Mouse (Mus musculus): Measurements from ENCODE around the gene Foxc2.

DNA sequence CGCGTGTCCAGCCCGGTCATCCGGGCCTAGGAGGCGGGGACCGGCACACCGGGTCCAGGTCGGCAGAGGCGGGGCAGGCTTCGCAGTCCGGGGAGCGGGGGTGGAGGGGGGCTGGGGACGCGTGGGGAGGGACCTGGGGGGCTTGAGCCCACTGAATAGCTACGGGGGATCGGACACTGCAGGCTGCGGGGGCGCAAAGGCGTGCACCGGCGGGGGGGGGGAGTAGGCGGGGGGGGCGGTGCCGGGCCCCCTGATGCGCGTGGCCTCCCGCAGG is 32.1 kb upstream of the Foxc2 start:
- TF ChIP-seq CTCF (IDR thresholded peaks at IDR 0.05; ENCODE audit: low read depth) (no peak), EP300 (IDR thresholded peaks at IDR 0.05; ENCODE audit: low read depth) (no peak)
